Mouse (Mus musculus) ES-Bruce4 (cell line): ENCODE measurements around the gene Recql.

Source experiments
- CTCF ChIP-seq: IDR thresholded peaks from one replicate; pipeline ENCODE4 v1.8.1; 2011; ENCODE audit warnings: low read depth, low read length
- EP300 ChIP-seq: IDR thresholded peaks from 2 replicates; pipeline ENCODE4 v1.6.1; 2011; ENCODE audit warnings: low read depth, low read length; ENCODE audit not compliant: insufficient read depth
- POLR2A ChIP-seq: IDR thresholded peaks from one replicate; pipeline ENCODE4 v1.8.1; 2011; ENCODE audit warnings: low read length; ENCODE audit not compliant: insufficient read depth

GRCm38 (mm10) chr6:142394669-142395068 lies 7.8 kb upstream of the Recql start:
- TF ChIP-seq CTCF = no peak
- no peak for TF ChIP-seq POLR2A
- TF ChIP-seq EP300 = no peak
